Mouse (Mus musculus) myocyte (in vitro differentiated cells): ENCODE data around the gene Tmem30c. TPM values are rescaled to one million over a fixed set of nuclear protein-coding genes. Genes with fewer than 3 reads are reported as not detected.

Source experiments
- H3K27me3 ChIP-seq: one replicate; pipeline ENCODE4 v1.6.1; 2011; ENCODE audit not compliant: control insufficient read depth, insufficient read depth, insufficient read length
- H3K36me3 ChIP-seq: one replicate; pipeline ENCODE4 v1.6.1; 2011; ENCODE audit not compliant: control insufficient read depth, insufficient read depth
- H3K4me2 ChIP-seq: one replicate; pipeline ENCODE4 v1.6.1; 2011; ENCODE audit warnings: low read depth, control low read depth
- H3K4me3 ChIP-seq: one replicate; pipeline ENCODE4 v1.5.1; 2011; ENCODE audit warnings: mild to moderate bottlenecking, control low read depth, moderate library complexity
- H3K79me2 ChIP-seq: one replicate; pipeline ENCODE4 v1.6.1; 2011; ENCODE audit not compliant: control insufficient read depth, insufficient read depth
- H3ac ChIP-seq: one replicate; pipeline ENCODE4 v1.6.1; 2011; ENCODE audit not compliant: control insufficient read depth, insufficient read length
- CEBPB ChIP-seq: IDR thresholded peaks from 2 replicates; pipeline ENCODE4 v1.6.1; 2011; ENCODE audit warnings: mild to moderate bottlenecking, moderate library complexity; ENCODE audit not compliant: poor library complexity, insufficient read depth, severe bottlenecking
- E2F4 ChIP-seq: IDR thresholded peaks from one replicate; pipeline ENCODE4 v1.6.1; 2011; ENCODE audit warnings: mild to moderate bottlenecking, control low read depth, moderate library complexity; ENCODE audit not compliant: insufficient read depth
- MAX ChIP-seq: IDR thresholded peaks from one replicate; pipeline ENCODE4 v1.6.1; 2011; ENCODE audit warnings: low read depth, mild to moderate bottlenecking, control low read depth
- MYOD1 ChIP-seq, 3 experiments: IDR thresholded peaks; one replicate each; pipeline ENCODE4 v1.6.1; 2011; ENCODE audit warnings: control low read depth in 2 of 3, low read depth in 2 of 3, mild to moderate bottlenecking in 2 of 3, moderate library complexity in 1 of 3; ENCODE audit not compliant: insufficient read length in 2 of 3, control insufficient read depth in 1 of 3
- MYOG ChIP-seq, 3 experiments: IDR thresholded peaks; one replicate each; pipeline ENCODE4 v1.6.1; 2011; ENCODE audit warnings: control low read depth in 2 of 3, low read depth in 2 of 3, mild to moderate bottlenecking in 2 of 3; ENCODE audit not compliant: insufficient read length in 2 of 3, control insufficient read depth in 1 of 3, insufficient read depth in 1 of 3
- POLR2A ChIP-seq: IDR thresholded peaks from one replicate; pipeline ENCODE4 v1.6.1; 2011; ENCODE audit warnings: low read depth, mild to moderate bottlenecking, control low read depth, moderate library complexity; ENCODE audit not compliant: insufficient read length
- POLR2AphosphoS2 ChIP-seq: IDR thresholded peaks from one replicate; pipeline ENCODE4 v1.6.1; 2011; ENCODE audit warnings: low read depth, control low read depth; ENCODE audit not compliant: insufficient read length
- REST ChIP-seq: IDR thresholded peaks from one replicate; pipeline ENCODE4 v1.6.1; 2011; ENCODE audit warnings: mild to moderate bottlenecking, control low read depth, moderate library complexity; ENCODE audit not compliant: insufficient read depth, insufficient read length
- SRF ChIP-seq: IDR thresholded peaks from one replicate; pipeline ENCODE4 v1.6.1; 2011; ENCODE audit warnings: low read depth; ENCODE audit not compliant: control insufficient read depth, insufficient read length
- TCF12 ChIP-seq: IDR thresholded peaks from one replicate; pipeline ENCODE4 v1.6.1; 2011; ENCODE audit warnings: mild to moderate bottlenecking, control low read depth; ENCODE audit not compliant: poor library complexity, insufficient read depth, severe bottlenecking
- TCF3 ChIP-seq: IDR thresholded peaks from one replicate; pipeline ENCODE4 v1.6.1; 2011; ENCODE audit warnings: low read depth, control low read depth; ENCODE audit not compliant: insufficient read length
- USF1 ChIP-seq: IDR thresholded peaks from one replicate; pipeline ENCODE4 v1.6.1; 2011; ENCODE audit warnings: low read depth, mild to moderate bottlenecking, control low read depth, moderate library complexity
- polyA plus RNA-seq: library from polyadenylated mRNA; unstranded; fragments of >200 nt; fragmentation: generic; extraction: Trizol; gene quantifications from one replicate; pipeline ENCODE4 v1.2.1, GENCODE M21; 2012; ENCODE audit warnings: missing spikeins

Tmem30c gene
- polyA plus RNA-seq, 1 experiment = not detected

- TF ChIP-seq REST (no peak), SRF (no peak), E2F4 (no peak), CEBPB (no peak), TCF3 (no peak), TCF12 (no peak), MYOD1 (IDR thresholded peaks at IDR 0.05; ENCODE audit: control insufficient read depth in 1 of 3, insufficient read length in 2 of 3, low read depth in 2 of 3) (no peak), MYOG (IDR thresholded peaks at IDR 0.05; ENCODE audit: control insufficient read depth in 1 of 3, insufficient read depth in 1 of 3, insufficient read length in 2 of 3, low read depth in 2 of 3) (no peak), POLR2A (no peak), USF1 (no peak), MAX (no peak)
- Histone ChIP-seq H3K4me3 (no peak overlapping the region), H3K27me3 (no peaks in the 10 kb centered on the region), H3K4me2 (no peak overlapping the region), H3ac (no peak overlapping the region), H3K36me3 (no peaks in the 10 kb centered on the region), H3K79me2 (no peaks in the 10 kb centered on the region)
Measured at GRCm38 (mm10) chr16:57317882-57318636, 25.4 kb upstream of the Tmem30c start.

- Histone ChIP-seq H3ac (no peak overlapping the region), H3K27me3 (no peaks in the 10 kb centered on the region), H3K4me2 (no peak overlapping the region), H3K36me3 (no peaks in the 10 kb centered on the region), H3K4me3 (no peak overlapping the region), H3K79me2 (no peaks in the 10 kb centered on the region)
- TF ChIP-seq TCF12 (no peak), SRF (no peak), MYOG (IDR thresholded peaks at IDR 0.05; ENCODE audit: control insufficient read depth in 1 of 3, insufficient read depth in 1 of 3, insufficient read length in 2 of 3, low read depth in 2 of 3) (no peak), USF1 (no peak), E2F4 (no peak), TCF3 (no peak)
Measured at GRCm38 (mm10) chr16:57317127-57317526, 24.5 kb upstream of the Tmem30c start.

- Histone ChIP-seq H3ac (no peak overlapping the region), H3K4me3 (no peak overlapping the region), H3K27me3 (no peaks in the 10 kb centered on the region), H3K4me2 (no peak overlapping the region), H3K79me2 (no peaks in the 10 kb centered on the region), H3K36me3 (no peaks in the 10 kb centered on the region)
- TF ChIP-seq MYOD1 (IDR thresholded peaks at IDR 0.05; ENCODE audit: control insufficient read depth in 1 of 3, insufficient read length in 2 of 3, low read depth in 2 of 3) (no peak), SRF (no peak), MAX (no peak), USF1 (no peak), MYOG (IDR thresholded peaks at IDR 0.05; ENCODE audit: control insufficient read depth in 1 of 3, insufficient read depth in 1 of 3, insufficient read length in 2 of 3, low read depth in 2 of 3) (no peak), TCF3 (no peak), TCF12 (no peak), CEBPB (no peak)
Measured at GRCm38 (mm10) chr16:57315026-57315425, 22.4 kb upstream of the Tmem30c start.

- Histone ChIP-seq H3K27me3 (no peaks in the 10 kb centered on the region), H3ac (no peak overlapping the region), H3K4me3 (no peak overlapping the region), H3K79me2 (no peaks in the 10 kb centered on the region), H3K4me2 (no peak overlapping the region), H3K36me3 (no peaks in the 10 kb centered on the region)
- TF ChIP-seq REST (no peak), CEBPB (no peak), POLR2A (no peak), SRF (no peak), E2F4 (no peak), MYOD1 (IDR thresholded peaks at IDR 0.05; ENCODE audit: control insufficient read depth in 1 of 3, insufficient read length in 2 of 3, low read depth in 2 of 3) (no peak), TCF12 (no peak), USF1 (no peak), MYOG (IDR thresholded peaks at IDR 0.05; ENCODE audit: control insufficient read depth in 1 of 3, insufficient read depth in 1 of 3, insufficient read length in 2 of 3, low read depth in 2 of 3) (no peak), POLR2AphosphoS2 (no peak), TCF3 (no peak), MAX (no peak)
Measured at GRCm38 (mm10) chr16:57314236-57314635, 21.6 kb upstream of the Tmem30c start.

- no peaks in the 10 kb centered on the region for H3K27me3 ChIP-seq
- H3K36me3 ChIP-seq = no peaks in the 10 kb centered on the region
- no peak overlapping the region for H3K4me2 ChIP-seq
- H3K79me2 ChIP-seq = no peaks in the 10 kb centered on the region
- no peak overlapping the region for H3K4me3 ChIP-seq
- H3ac ChIP-seq = no peak overlapping the region
- TF ChIP-seq SRF (no peak), POLR2AphosphoS2 (no peak), MYOG (IDR thresholded peaks at IDR 0.05; ENCODE audit: control insufficient read depth in 1 of 3, insufficient read depth in 1 of 3, insufficient read length in 2 of 3, low read depth in 2 of 3) (no peak), TCF3 (no peak), CEBPB (no peak), TCF12 (no peak)
Measured at GRCm38 (mm10) chr16:57313487-57313886, 20.8 kb upstream of the Tmem30c start.
